Mouse (Mus musculus) lung, adult 2 months (tissue): ENCODE results near the gene Rnf150. TPM values are rescaled to one million over a fixed set of nuclear protein-coding genes. Genes with fewer than 3 reads are reported as not detected.

Experiments used
- DNase-seq: peaks from one replicate; pipeline ENCODE4 v3.0.0; 2022
- H3K4me1 ChIP-seq: fragments of 200-500 bp; 2 replicates; pipeline ENCODE4 v1.6.1; 2011; ENCODE audit warnings: low read length; ENCODE audit not compliant: control insufficient read depth, insufficient read depth
- H3K4me3 ChIP-seq: fragments of 200-500 bp; replicated peaks from 2 replicates; pipeline ENCODE3; 2011; ENCODE audit warnings: low read depth, mild to moderate bottlenecking, control low read depth, low read length; ENCODE audit errors: extremely low read depth
- CTCF ChIP-seq: fragments of 200-500 bp; IDR thresholded peaks from 2 replicates; pipeline ENCODE4 v1.5.1; 2011; ENCODE audit warnings: mild to moderate bottlenecking, low read length, control low read depth; ENCODE audit not compliant: insufficient read depth
- POLR2A ChIP-seq: fragments of 200-500 bp; IDR thresholded peaks from 2 replicates; pipeline ENCODE4 v1.6.1; 2011; ENCODE audit warnings: low read depth, mild to moderate bottlenecking, control low read depth, low read length, borderline replicate concordance; ENCODE audit errors: extremely low read depth
- WGBS: fragments of 180-500 bp; shearing (Covaris S2); methylation state at CpG from one replicate; pipeline ENCODE4 v1.1.7; 2018; 5-methylcytosine and 5-hydroxymethylcytosine counted together
- polyA plus RNA-seq: library from polyadenylated mRNA; depleted of rRNA; stranded (reverse); fragments of >200 nt; gene quantifications from 2 replicates; pipeline ENCODE4 v1.2.3, GENCODE M21; 2012

Gene Rnf150
- polyA plus RNA-seq, 1 experiment, result 6.9 TPM

DNA sequence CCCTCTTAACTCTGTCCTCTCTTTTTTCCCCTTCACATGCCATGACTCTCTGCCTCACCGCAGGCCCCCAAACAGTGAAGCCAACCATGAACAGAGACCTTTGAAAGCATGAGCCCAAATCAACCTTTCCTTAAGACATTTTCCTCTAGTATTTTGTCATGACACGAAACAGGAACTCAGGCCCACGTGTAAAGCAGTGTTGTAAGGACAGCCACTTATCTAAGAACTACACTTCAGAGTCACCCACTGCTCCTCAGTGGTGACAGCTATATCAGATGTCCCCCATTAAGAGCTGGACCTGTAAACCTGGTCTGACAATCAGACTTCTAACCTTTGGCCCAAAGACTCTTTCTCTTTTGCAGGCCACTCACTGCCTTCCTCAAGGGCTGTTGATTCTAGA is 40.3 kb downstream of the Rnf150 start:
- no peak for DNase-seq
- 48% methylated on average over 3 of the region's 3 CpGs for WGBS
- H3K4me1 ChIP-seq, result peaks cover 2% of the 10 kb centered on the region; the same call in 1 of the 2 replicates
- no peak for TF ChIP-seq POLR2A
- TF ChIP-seq CTCF, result no peak
- no peak overlapping the region for H3K4me3 ChIP-seq

GRCm38 (mm10) chr8:82907271-82907670 is 44.1 kb downstream of the Rnf150 start:
- TF ChIP-seq CTCF (no peak), POLR2A (no peak)
- no peak for DNase-seq
- Histone ChIP-seq H3K4me1 (peaks cover 2% of the 10 kb centered on the region; the same call in 1 of the 2 replicates), H3K4me3 (no peak overlapping the region)
- 45% methylated on average over 3 of the region's 3 CpGs for WGBS

DNA sequence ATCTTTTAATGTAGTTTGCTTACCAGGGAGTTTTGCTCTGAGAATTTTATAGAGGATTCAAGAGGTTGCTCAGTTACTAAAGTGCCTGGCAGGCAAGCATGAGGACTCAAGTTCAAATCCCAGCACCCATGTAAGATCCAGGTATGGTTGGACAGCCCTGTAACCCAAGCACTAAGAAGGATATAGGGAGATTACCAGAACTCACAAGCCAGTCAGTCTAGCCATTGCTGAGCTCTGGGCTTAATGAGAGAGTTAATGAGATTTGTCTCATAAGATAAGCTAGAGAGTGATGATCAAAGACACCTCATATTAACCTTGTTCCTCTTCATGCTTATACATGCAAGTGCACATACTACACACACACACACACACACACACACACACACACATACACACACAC is 48.3 kb downstream of the Rnf150 start:
- TF ChIP-seq POLR2A (no peak), CTCF (no peak)
- Histone ChIP-seq H3K4me3 (no peak overlapping the region), H3K4me1 (peaks cover 2% of the 10 kb centered on the region; the same call in 1 of the 2 replicates)
- DNase-seq, result no peak

GRCm38 (mm10) chr8:82912282-82912681 is 49.1 kb downstream of the Rnf150 start:
- Histone ChIP-seq H3K4me1 (peaks cover 1% of the 10 kb centered on the region; the same call in 1 of the 2 replicates), H3K4me3 (no peak overlapping the region)
- no peak for DNase-seq
- WGBS, result 80% methylated on average over 4 of the region's 4 CpGs
- TF ChIP-seq POLR2A (no peak), CTCF (no peak)

DNA sequence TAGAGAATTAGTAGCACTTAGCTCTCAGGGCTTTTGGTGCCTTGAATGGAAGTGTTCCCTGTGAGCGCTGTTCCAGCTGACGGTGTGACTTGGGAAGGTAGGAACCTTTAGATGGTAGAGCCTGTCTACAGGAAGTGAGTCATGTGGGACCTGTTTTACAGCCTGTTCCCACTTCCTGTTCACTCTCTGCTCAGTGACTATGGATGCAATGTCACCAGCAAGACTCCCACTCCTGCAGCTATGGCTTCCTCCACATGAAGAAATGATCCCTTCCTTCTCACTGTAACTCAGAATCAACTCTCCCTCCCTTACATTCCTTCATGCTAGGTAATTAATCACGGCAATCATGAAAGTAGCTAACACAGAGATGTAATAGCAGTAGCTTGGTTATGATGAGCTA is 51.4 kb downstream of the Rnf150 start:
- no peak for DNase-seq
- Histone ChIP-seq H3K4me1 (peaks cover 4% of the 10 kb centered on the region; the same call in 1 of the 2 replicates), H3K4me3 (no peak overlapping the region)
- TF ChIP-seq POLR2A, result no peak
- WGBS, result 81% methylated on average over 3 of the region's 3 CpGs

DNA sequence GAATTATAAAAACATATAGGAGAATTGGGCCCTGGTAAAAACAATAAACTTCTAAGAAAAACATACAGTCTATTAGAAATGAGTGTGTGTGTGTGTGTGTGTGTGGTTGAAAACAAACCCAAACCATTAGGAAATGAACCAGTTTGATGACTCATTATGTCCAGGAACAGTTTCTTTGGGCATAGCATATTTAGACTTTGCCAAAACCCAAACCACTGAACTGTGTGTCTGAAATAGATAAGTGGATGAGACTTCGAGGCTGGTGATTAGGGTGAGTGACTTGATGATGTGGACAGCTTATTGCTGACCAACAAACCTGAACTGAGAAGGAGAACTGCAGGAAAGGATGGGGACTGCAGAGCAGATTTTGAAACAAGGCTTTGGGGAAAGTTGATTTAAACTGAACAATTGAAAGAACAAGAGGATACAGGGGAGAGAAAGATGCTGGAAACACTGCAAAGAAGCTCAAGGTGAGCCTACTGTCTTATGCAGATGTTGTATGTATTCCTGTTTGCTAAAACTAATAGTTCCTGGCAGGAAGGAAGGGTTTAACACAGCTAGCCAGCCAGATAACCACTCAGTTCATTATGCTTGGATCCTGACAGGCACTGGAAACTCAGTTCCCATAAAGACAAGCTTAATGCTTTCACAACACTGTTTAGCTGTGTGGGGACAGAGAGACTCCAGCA is 53.8 kb downstream of the Rnf150 start:
- Histone ChIP-seq H3K4me1 (peaks cover 4% of the 10 kb centered on the region; the same call in 1 of the 2 replicates), H3K4me3 (no peak overlapping the region)
- 8% methylated on average over 1 of the region's 1 CpGs for WGBS
- TF ChIP-seq POLR2A, result no peak
- TF ChIP-seq CTCF, result no peak
- no peak for DNase-seq

GRCm38 (mm10) chr8:82917540-82918316 is 54.6 kb downstream of the Rnf150 start:
- DNase-seq, result no peak
- Histone ChIP-seq H3K4me1 (peaks cover 4% of the 10 kb centered on the region; the same call in 1 of the 2 replicates), H3K4me3 (no peak overlapping the region)
- TF ChIP-seq CTCF, result no peak
- TF ChIP-seq POLR2A, result no peak
- WGBS, result 61% methylated on average over 5 of the region's 5 CpGs

- TF ChIP-seq POLR2A (no peak), CTCF (no peak)
- 84% methylated on average over 4 of the region's 4 CpGs for WGBS
- DNase-seq, result no peak
- Histone ChIP-seq H3K4me3 (no peak overlapping the region), H3K4me1 (peaks cover 4% of the 10 kb centered on the region; the same call in 1 of the 2 replicates)
Measured at GRCm38 (mm10) chr8:82919676-82920075, 56.5 kb downstream of the Rnf150 start.

GRCm38 (mm10) chr8:82920124-82920523 is 57.0 kb downstream of the Rnf150 start:
- TF ChIP-seq CTCF (no peak), POLR2A (no peak)
- peaks cover 4% of the 10 kb centered on the region; the same call in 1 of the 2 replicates for H3K4me1 ChIP-seq
- 81% methylated on average over 4 of the region's 4 CpGs for WGBS
- no peak overlapping the region for H3K4me3 ChIP-seq
- no peak for DNase-seq
